Comparison of ENCODE assay signal across 32 mouse cellular contexts in genomic region chr9:65356561-65356960, GRCm38 (mm10). TPM values are rescaled to one million over a fixed set of nuclear protein-coding genes. Genes with fewer than 3 reads are reported as not detected.
"Had no signal": no experiment of that assay in that cellular context is flagged by ENCODE, and none has a peak within 500 bp of the region (broad histone marks: within the 10 kb centered on the region; RNA-seq: fewer than 3 reads in every experiment).

No protein-coding gene starts in this region.

- H3K27ac ChIP-seq: heart, embryonic 13.5 days; heart, embryonic 15.5 days; hindbrain, embryonic 10.5 days; hindbrain, embryonic 12.5 days; hindbrain, embryonic 13.5 days; hindbrain, embryonic 14.5 days; hindbrain, embryonic 15.5 days; hindbrain, postnatal 0 days; intestine, embryonic 15.5 days; kidney, embryonic 15.5 days; kidney, postnatal 0 days; layer of hippocampus, adult 2 months; left cerebral cortex, adult 2 months had no signal

- H3K4me1 ChIP-seq: hindbrain, embryonic 10.5 days; hindbrain, embryonic 12.5 days; hindbrain, embryonic 15.5 days; intestine, embryonic 15.5 days; kidney, embryonic 15.5 days had no signal

- H3K9me3 ChIP-seq: heart, embryonic 12.5 days; heart, embryonic 13.5 days; heart, embryonic 15.5 days; hindbrain, embryonic 10.5 days; hindbrain, embryonic 12.5 days; hindbrain, embryonic 13.5 days; hindbrain, embryonic 15.5 days; intestine, embryonic 15.5 days; kidney, embryonic 15.5 days had no signal

- ATAC-seq: hindbrain, embryonic 16.5 days; hindbrain, postnatal 0 days; inflammation-experienced regulatory T-cells, adult 6 months; intestine, embryonic 15.5 days; intestine, embryonic 16.5 days; intestine, postnatal 0 days had no signal

- H3K27me3 ChIP-seq: heart, embryonic 12.5 days; heart, embryonic 13.5 days; heart, embryonic 15.5 days; hindbrain, embryonic 12.5 days; hindbrain, embryonic 13.5 days; hindbrain, embryonic 15.5 days; intestine, embryonic 15.5 days; kidney, embryonic 15.5 days had no signal

- H3K4me3 ChIP-seq: heart, embryonic 12.5 days; heart, embryonic 13.5 days; heart, embryonic 15.5 days; hindbrain, embryonic 10.5 days; hindbrain, embryonic 12.5 days; hindbrain, embryonic 13.5 days; hindbrain, embryonic 15.5 days; intestine, embryonic 15.5 days; kidney, embryonic 15.5 days; layer of hippocampus, adult 2 months; left cerebral cortex, adult 2 months had no signal

- DNase-seq: heart, postnatal 10 days; heart, postnatal 36 days; heart, postnatal 4 days; kidney, adult 11 months; kidney, adult 18-20 months; kidney, postnatal 10 days; kidney, postnatal 14 days; kidney, postnatal 36 days; kidney, postnatal 4 days; layer of hippocampus, adult 9-11 months; layer of hippocampus, postnatal 36 days had no signal

RNA-seq across cellular contexts. Expression of gene Ubap1l, which starts 4.3 kb away (rescaled TPM):
- total RNA-seq: hematopoietic stem cell, adult 5-6 weeks had no signal
- polyA plus RNA-seq: heart, embryonic 13.5 days; heart, embryonic 14.5 days had no signal

RNA-seq across cellular contexts. Expression of gene Kbtbd13, which starts 34.9 kb away (rescaled TPM):
- polyA plus RNA-seq: hindbrain, embryonic 11.5 days; inflammation-experienced regulatory T-cells, adult 6 months had no signal
